Mouse (Mus musculus) heart, adult 18-20 months (tissue): ENCODE data around the gene Gon7. TPM values are rescaled to one million over a fixed set of nuclear protein-coding genes. Genes with fewer than 3 reads are reported as not detected.
A peak's percentile ranks its signal among the peaks of the same experiment; 100 is the strongest.

Source experiments
- DNase-seq, 2 experiments: peaks; one replicate each; pipeline ENCODE4 v3.0.0; 2021 to 2022; ENCODE audit warnings: mixed read lengths in 1 of 2
- total RNA-seq, 2 experiments: library from RNA; stranded (reverse); gene quantifications; 2 replicates each; pipeline ENCODE4 v1.2.3; 2021

The Gon7 gene
- total RNA-seq, 2 experiments from 2014 or later: 12.9 to 13.5 TPM

DNA sequence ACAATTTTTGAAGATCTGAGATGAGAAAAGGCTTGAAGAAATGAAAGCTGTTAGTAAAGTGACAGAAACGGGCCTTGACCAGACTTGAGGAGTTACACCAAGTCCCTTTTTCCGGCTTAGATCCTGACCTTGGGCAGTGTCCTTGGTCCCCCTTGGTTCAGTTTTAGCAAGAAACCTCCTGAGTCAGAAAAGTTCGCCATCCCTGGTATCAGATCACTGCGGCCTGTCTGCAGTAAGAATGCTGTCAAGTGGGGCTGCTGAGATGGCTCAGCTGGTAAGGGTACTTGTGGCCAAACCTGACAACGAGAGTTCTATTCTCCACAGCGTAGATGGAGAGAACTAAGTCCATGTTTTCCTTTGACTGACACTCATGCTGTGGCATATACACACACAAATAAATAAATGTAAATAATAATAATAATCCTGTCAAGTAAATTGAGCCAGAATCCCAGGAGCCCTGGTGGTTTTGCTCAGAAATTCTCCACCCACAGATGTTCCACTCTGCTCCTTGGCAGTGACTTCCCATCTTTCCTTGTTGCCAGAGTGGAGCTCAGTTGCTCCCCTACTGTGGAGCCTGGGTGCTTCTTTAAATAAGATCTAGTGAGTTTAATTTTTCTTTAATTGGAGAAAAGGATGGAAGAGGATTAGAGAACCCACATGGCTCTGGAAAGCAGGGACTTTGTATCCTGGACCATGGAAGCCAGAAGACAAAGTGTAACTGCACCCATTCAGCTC is 51.5 kb downstream of the Gon7 start:
- DNase-seq: no peak

- peak; percentile 86 to 91 for DNase-seq
These were observed 52.3 kb downstream of the Gon7 start for GRCm38 (mm10) chr12:102705216-102705871.

DNA sequence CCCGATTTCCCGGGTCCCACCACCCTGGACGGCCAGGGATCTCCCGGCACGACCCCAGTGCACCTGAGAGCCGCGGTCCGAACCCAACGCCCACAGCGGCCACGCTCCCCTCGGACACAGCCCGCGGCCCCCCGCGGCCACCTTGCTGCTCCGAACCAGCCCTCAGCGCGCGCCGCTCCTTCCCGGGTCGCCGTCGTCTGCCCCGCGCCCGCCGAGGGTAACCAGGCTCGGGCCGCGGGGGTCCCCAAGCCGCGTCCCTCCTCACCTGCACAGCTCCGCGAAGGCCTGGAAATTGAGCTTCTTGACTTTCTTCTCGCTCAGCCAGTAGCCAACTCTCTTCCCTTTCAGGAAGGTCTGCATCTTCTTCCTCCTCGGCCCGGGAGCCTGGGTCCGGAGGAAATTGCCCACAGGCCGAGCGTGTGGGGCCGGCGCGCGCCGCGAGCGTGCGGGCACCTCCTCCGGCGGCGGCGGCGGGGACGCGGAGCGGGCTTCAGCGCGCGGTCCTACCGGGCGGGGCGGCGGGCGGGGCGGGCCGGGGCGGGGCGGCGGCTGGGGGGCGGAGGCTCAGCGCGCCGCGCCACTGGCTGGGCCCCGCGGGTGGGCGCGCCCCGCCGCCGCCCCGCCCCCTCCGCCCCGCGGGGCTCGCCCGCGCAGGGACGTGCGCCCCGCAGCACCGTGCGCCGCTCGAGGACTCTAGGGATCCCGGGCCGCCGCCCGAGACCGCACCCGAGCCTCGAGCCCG is 53.0 kb downstream of the Gon7 start, which contains the start of gene Itpk1:
TSS of gene Itpk1 (minus strand) at position 474 of the 742 bp plus-strand sequence.
- DNase-seq: peak in 1 of 2 experiments; percentile 71

DNA sequence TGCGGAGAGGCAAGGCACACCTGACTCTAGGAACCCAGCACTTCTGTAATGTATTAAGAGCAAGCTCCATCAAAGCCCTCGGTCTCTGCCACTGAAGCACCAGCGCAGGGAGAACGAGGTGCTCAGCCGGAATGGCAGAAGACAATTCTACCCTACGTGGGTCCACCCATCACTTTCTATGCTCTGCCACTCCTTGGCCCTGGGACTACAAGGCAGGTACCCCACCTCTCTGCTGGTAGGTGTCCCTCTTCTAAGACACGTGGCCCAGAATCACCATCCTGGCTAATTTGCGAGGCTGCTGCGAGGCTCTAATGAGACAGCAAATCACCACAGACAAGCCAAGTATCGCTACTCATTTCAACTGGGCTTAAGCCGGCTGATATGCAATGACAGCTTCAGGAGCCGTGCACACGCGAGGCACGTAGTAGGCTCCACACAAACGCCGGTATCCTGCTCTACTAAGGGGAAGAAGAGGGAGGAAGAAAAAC is 53.6 kb downstream of the Gon7 start:
- DNase-seq: no peak

- DNase-seq: no peak
These were observed 54.2 kb downstream of the Gon7 start for GRCm38 (mm10) chr12:102703441-102703840.

Other genes with a start within 250 kb of the Gon7 start
- gene Chga, start 202.8 kb downstream of the Gon7 start, total RNA-seq: not detected
- gene Itpk1, start 52.9 kb downstream of the Gon7 start, total RNA-seq: 10 to 100 TPM in 1 of 2 experiments, 1 to 10 TPM in 1; 9.1 to 12.4 TPM
- gene Moap1, start 14.1 kb downstream of the Gon7 start, total RNA-seq: 1 to 10 TPM; 7.5 to 8.5 TPM
- gene Tmem251, start 14.0 kb downstream of the Gon7 start, total RNA-seq: 1 to 10 TPM; 4.6 to 5.1 TPM
- gene Gm28051, start within 50 bp of the Gon7 start, total RNA-seq: not detected
- 10 to 100 TPM; 26.9 to 27.8 TPM for gene Ubr7, start 164 bp upstream of the Gon7 start, total RNA-seq
- 1 to 10 TPM; 3.8 to 4.1 TPM for gene Gm20604, start 869 bp upstream of the Gon7 start, total RNA-seq
- gene Btbd7, start 120.7 kb upstream of the Gon7 start, total RNA-seq: 10 to 100 TPM; 25.3 to 26.1 TPM
- gene Cox8c, start 141.5 kb upstream of the Gon7 start, total RNA-seq: not detected
- under 1 TPM in 1 of 2 experiments, not detected in 1; 0.05 TPM for gene Unc79, start 191.1 kb upstream of the Gon7 start, total RNA-seq